Mouse (Mus musculus): ENCODE results near the gene Ncor2. TPM values are rescaled to one million over a fixed set of nuclear protein-coding genes. Genes with fewer than 3 reads are reported as not detected.
"Not testable (repeated sequence)": the region's sequence is repeated elsewhere in the genome, so short reads cannot be mapped to it uniquely, and the experiment has no call there.

Ncor2 gene
- total RNA-seq (2021): 100 to 1,000 TPM; 238 to 254 TPM
- long read RNA-seq, experiment 1, partial matches to known transcripts: 24 of 47 reads
- long read RNA-seq, experiment 1, other reads (novel, unspliced or antisense): 22 of 47 reads
- long read RNA-seq, experiment 2, partial matches to known transcripts: 17 of 39 reads
- long read RNA-seq, experiment 2, other reads (novel, unspliced or antisense): 22 of 39 reads

GRCm38 (mm10) chr5:125179007-125179734 is at the start of gene Ncor2:
Gene Ncor2, minus strand, starts transcription at chr5:125179219.
- peak; percentile 82 to 83 for DNase-seq (ENCODE audit: low spot score in 2 of 2)

DNA sequence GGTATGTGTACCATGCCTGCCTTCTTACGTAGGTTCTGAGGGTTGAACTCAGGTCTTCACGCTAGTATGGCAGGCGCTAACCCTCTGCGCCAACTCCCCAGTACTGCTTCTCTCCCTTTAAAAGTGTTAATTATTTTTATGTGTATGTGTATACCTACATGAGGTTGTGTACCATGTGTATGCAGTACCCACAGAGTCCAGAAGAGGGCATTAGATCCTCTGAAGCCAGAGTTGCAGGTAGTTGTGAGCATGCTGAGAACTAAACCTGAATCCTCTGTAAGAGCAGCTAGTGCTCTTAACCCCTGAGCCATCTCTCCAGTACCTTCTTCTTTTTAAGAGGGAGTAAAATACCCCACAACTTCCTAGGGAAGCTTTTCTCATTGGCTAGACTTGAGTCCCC is 48.7 kb upstream of the Ncor2 start:
- no peak for DNase-seq (ENCODE audit: low spot score in 2 of 2)

DNA sequence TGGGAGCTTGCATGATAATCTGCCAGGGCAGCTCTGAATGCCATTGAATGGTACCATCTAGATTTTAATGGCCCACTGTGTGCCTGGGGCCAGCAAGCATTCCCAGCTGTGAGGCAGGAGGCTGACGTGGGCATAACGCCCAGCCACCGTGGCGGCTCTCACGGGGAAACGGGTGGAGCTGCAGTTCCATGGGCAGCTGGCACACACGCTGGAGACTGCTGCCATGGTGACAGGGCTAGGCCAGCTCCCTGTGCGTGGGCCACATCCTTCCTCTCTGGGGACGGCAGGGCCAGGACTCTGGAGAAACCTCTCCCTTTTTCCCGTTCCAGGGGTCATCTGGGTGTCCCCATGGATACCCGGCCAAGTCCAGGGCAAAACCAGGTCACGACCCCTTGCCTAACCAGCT is 47.2 kb upstream of the Ncor2 start:
- DNase-seq (ENCODE audit: low spot score in 2 of 2): peak; percentile 87 to 93

DNA sequence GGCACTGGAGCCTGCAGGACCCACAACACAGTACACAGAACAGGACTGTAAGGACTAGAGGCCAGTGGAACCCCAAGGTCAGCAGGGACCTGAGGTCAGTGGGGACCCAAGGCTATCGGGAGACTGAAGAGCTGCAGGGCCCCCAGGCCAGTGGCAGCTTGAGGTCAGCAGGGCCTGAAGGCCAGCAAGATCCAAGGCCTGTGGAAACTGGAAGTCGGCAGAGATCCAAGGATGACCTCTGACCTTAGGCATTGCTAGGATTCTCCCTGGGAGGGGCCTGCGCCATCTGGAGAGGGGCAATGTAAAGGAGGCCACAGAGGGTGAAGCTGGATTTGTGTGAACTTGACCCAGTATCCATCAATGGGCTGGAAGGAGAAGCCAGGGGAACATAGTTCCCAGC is 45.9 kb upstream of the Ncor2 start:
- DNase-seq (ENCODE audit: low spot score in 2 of 2): no peak

- no peak for DNase-seq (ENCODE audit: low spot score in 2 of 2)
Observed at GRCm38 (mm10) chr5:125223961-125224360, 44.9 kb upstream of the Ncor2 start.

DNA sequence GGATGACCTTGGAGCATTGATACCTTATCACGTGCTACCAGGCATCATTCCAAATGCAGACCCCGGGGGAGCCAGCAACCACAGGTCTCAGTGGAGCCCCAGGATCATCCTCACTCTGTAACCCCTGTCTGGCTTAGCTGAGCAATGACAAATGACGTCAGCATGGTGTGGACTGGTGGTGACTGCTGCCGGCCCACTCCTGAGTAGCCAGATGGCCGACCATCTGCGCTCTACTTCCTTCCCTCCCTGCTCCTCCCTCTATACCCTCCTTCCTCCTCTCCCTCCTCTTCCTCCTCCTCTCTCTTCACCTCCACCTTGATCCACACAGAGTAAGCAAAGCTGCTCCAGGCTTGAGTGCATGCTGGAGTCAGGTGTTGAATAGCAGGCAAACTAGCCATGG is 43.7 kb upstream of the Ncor2 start:
- no peak for DNase-seq (ENCODE audit: low spot score in 2 of 2)

DNA sequence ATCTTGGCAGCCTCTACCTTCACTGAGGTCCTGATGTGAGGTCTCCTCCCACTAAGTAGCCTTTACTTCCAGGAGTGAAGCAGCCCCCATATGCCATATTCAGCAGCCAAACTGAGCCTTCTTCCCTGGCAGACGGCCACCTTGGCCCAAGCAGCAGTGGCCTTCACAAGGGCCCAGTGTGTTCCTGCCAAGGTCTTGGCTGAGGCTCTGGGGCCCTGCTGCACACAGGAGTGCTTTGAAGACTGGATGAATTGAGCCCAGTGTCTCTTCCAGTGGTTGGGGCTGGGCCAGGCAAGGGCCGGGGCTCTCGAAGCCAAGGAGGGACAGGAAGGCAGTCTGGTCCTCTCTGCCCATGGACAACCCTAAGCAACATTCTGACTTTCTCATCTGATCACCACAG is 42.8 kb upstream of the Ncor2 start:
- peak; percentile 75 to 92 for DNase-seq (ENCODE audit: low spot score in 2 of 2)

DNA sequence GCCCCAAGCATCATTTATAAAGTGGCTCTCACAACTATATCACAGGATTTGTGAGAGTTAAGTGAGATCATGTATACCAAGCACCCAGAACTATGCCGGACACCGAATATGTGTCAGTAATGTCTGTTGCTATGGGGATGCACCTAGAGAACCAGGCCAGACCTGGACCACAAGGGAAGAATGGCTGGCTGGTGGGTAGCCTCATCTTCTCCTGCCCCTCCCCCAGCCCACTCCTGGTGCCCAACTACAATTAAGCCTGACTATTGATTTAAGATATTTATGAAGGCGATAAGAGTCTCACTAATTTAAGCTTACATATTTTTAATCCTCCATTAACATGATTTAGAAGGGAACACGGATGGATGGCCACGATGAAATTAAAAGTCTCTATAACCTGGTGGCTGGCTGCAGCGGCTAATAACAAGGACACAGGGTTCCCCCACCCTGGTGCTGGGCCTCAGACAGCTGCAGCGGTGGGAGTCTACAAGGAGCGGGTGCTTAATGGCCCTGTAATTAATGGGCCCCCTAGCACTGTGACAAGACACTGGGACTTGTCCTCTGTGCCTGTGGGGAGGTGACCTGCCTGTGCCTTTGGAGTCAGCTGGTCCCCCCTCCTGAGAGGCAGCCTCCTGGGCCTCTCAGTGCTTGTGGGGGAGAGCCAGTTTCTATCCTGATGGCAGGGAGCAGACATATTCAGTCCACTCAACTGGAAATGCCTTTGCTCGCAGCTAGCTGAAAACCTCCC is 38.6 kb upstream of the Ncor2 start:
- DNase-seq (ENCODE audit: low spot score in 2 of 2): no peak

DNA sequence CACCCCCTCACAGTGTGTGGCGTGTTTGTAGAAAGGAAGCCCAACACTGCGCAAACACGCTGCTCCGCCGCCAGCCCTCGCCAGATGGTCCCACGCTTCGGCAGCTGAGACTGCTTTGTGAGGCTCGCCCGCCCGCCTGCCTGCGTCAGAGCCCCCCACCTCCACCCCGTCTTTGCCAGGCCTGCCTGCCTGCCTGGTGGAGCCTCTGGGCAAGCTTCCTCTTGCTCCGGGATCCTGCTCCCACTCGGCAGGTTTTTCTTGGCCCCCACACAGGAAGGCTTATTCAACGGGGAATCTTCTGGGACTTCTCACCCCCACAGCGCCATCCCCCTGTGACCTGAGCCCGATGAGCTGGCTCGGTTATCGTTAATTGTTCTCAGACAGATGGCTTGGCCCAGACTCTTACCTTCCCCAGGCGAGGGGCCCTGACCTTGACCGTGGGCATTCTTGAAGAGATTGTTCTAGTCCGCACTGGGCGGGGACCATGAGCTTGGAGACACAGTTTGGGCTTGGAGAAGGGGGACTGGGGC is 37.0 kb upstream of the Ncor2 start:
- peak; percentile 92 to 96 for DNase-seq (ENCODE audit: low spot score in 2 of 2)

DNA sequence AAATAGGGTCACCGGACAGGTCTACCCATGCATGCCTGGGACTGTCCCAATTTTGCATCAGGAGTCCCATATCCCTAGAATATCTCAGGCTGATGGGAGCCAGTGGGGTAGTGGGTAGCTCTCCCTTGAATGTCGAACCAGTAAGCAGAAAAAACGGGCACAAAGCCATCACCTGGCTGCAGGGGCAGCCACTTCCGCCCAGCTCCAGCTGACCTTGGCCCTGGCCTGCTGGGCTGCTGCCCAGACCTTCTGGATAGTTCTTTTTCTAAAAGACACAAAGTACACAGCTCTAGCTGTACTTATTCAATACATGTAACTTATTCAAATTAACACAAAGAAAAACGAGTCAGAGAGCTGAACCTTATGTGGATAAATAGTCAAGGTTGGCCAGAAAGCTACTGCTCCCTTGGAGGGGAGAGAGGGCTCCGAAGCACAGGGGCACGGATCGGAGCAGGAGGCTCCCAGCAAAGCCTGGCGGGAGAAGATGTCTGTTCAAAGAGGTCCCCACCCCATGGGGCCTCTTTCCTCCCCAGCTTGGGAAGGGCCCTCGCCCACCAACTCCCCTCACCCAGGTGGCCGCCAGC is 36.4 kb upstream of the Ncor2 start:
- DNase-seq (ENCODE audit: low spot score in 2 of 2): peak in 1 of 2 experiments; percentile 74

- DNase-seq (ENCODE audit: low spot score in 2 of 2): no peak
Observed at GRCm38 (mm10) chr5:125214064-125214463, 35.0 kb upstream of the Ncor2 start.

GRCm38 (mm10) chr5:125204910-125205309 is 25.9 kb upstream of the Ncor2 start:
- DNase-seq (ENCODE audit: low spot score in 2 of 2): not testable (repeated sequence)

DNA sequence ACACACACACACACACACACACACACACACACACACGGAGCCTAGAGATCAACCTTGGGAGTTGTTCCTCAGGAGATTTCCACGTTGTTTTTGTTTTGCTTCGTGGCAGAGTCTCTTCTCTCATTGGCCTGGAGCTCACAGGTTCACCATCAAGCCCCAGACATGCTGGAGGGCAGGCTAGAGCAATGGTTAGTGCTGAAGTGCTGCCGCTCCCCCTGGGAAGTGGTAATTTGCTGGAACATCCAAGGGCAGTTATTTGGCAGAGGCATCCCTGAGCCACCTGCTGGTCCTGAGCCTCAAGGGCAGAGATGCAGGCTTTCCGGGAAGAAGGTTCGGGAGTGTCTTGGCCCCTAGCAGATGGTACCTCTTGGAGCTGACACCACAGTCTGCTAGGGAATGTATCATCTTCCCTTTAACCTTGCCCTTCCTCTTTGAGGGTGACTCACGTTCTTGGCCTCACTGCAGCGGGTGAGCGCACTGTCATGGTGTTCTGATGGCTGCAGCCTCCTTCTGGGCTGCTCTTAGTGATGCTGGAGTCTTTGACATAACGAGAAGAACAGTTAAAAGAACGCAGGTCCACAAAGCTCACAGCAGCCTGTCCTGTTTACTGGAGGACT is 25.3 kb upstream of the Ncor2 start:
- no peak for DNase-seq (ENCODE audit: low spot score in 2 of 2)

DNA sequence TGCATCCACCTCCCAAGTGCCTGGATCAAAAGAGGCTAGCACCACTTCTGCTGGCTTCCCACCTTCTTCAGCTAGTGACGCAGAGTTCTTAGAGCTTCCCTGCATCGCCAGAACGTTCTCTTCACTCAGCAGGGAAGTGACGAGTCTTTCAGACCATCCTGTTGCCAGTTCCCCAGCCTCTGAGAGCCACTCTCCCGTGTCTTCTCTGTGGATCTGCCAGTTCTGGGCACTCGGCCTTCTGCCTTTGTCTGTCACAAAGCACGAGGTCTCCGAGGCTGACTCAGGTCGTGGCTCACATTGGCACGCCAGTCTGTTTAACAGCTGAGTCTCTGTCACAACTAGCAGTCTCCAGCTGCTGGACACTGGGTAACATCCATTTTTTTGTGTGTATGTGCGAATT is 24.7 kb upstream of the Ncor2 start:
- peak; percentile 54 to 76 for DNase-seq (ENCODE audit: low spot score in 2 of 2)

GRCm38 (mm10) chr5:125203099-125203498 is 24.1 kb upstream of the Ncor2 start:
- DNase-seq (ENCODE audit: low spot score in 2 of 2): peak; percentile 59 to 63

DNA sequence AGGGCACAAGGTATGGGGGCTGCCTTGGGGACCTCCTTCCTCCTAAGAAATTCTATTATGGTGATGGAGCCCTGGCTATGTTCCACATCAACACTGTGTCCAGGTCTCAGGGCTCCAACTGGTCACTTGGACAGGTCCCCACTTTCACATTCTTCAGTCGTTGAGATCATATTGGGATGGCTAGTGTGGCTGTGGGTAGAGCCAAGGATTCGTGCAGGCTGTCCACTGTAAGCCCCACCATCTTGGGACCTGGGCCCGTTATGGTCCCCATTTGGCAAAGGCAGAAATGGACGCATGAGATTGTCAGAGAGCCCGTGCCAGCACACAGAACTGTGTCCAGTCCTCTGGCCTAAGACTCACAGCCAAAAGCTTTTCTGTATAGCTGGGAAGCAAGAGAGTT is 23.1 kb upstream of the Ncor2 start:
- DNase-seq (ENCODE audit: low spot score in 2 of 2): no peak

- no peak for DNase-seq (ENCODE audit: low spot score in 2 of 2)
Observed at GRCm38 (mm10) chr5:125199086-125199485, 20.1 kb upstream of the Ncor2 start.

- DNase-seq (ENCODE audit: low spot score in 2 of 2): not testable (repeated sequence)
Observed at GRCm38 (mm10) chr5:125197325-125197724, 18.3 kb upstream of the Ncor2 start.

GRCm38 (mm10) chr5:125196054-125196453 is 17.0 kb upstream of the Ncor2 start:
- no peak for DNase-seq (ENCODE audit: low spot score in 2 of 2)

GRCm38 (mm10) chr5:125195142-125195541 is 16.1 kb upstream of the Ncor2 start:
- DNase-seq (ENCODE audit: low spot score in 2 of 2): no peak

Data from layer of hippocampus, postnatal 14 days (tissue).